Mouse (Mus musculus) MEL (cell line): Measurements from ENCODE around the gene Ttll1. TPM values are rescaled to one million over a fixed set of nuclear protein-coding genes. Genes with fewer than 3 reads are reported as not detected.

Source experiments
- DNase-seq: peaks from one replicate; pipeline ENCODE4 v3.0.0; 2011; ENCODE audit warnings: low read depth, low spot score
- H3K27ac ChIP-seq: 2 replicates; pipeline ENCODE4 v1.5.1; 2012; ENCODE audit warnings: low read depth, mild to moderate bottlenecking, control low read depth, low read length, moderate library complexity; ENCODE audit not compliant: control insufficient read depth
- H3K27me3 ChIP-seq, 2 experiments: fragments of 150-350 bp in 1 of 2; sonication (generic) in 1 of 2; 2 replicates each; pipeline ENCODE4 v1.6.1; 2012; ENCODE audit warnings: low read length in 2 of 2, mild to moderate bottlenecking in 2 of 2, improper control_type of control experiment in 1 of 2, moderate library complexity in 1 of 2; ENCODE audit not compliant: insufficient read depth in 2 of 2, control insufficient read depth in 1 of 2
- H3K36me3 ChIP-seq, 2 experiments: 2 replicates each; pipeline ENCODE4 v1.6.1; 2012 to 2014; ENCODE audit warnings: low read length in 2 of 2, improper control_type of control experiment in 1 of 2, inconsistent platforms in 1 of 2, mild to moderate bottlenecking in 1 of 2; ENCODE audit not compliant: insufficient read depth in 2 of 2, control insufficient read depth in 1 of 2
- H3K4me1 ChIP-seq, 2 experiments: fragments of 150-350 bp in 1 of 2; sonication (generic) in 1 of 2; 2 replicates each; pipeline ENCODE4 v1.6.1; 2012; ENCODE audit warnings: low read length in 2 of 2, improper control_type of control experiment in 1 of 2, mild to moderate bottlenecking in 1 of 2; ENCODE audit not compliant: insufficient read depth in 2 of 2, control insufficient read depth in 1 of 2
- H3K4me3 ChIP-seq, 2 experiments: fragments of 150-350 bp in 1 of 2; sonication (generic) in 1 of 2; 2 replicates each; pipeline ENCODE4 v1.5.1; 2012; ENCODE audit warnings: low read depth in 2 of 2, low read length in 2 of 2, mild to moderate bottlenecking in 2 of 2, moderate library complexity in 2 of 2, control low read depth in 1 of 2, improper control_type of control experiment in 1 of 2; ENCODE audit not compliant: control insufficient read depth in 1 of 2, insufficient read depth in 1 of 2
- H3K79me2 ChIP-seq: 2 replicates; pipeline ENCODE4 v1.6.1; 2012; ENCODE audit warnings: mild to moderate bottlenecking, low read length, moderate library complexity; ENCODE audit not compliant: control insufficient read depth, poor library complexity, insufficient read depth
- H3K9ac ChIP-seq: 2 replicates; pipeline ENCODE4 v1.6.1; 2012; ENCODE audit warnings: low read depth, mild to moderate bottlenecking, control low read depth, low read length, moderate library complexity; ENCODE audit not compliant: control insufficient read depth, poor library complexity, severe bottlenecking
- H3K9me3 ChIP-seq: fragments of 150-350 bp; sonication (generic); replicated peaks from 2 replicates; pipeline ENCODE4 v1.6.1; 2012; ENCODE audit warnings: mild to moderate bottlenecking, low read length, improper control_type of control experiment, moderate library complexity; ENCODE audit not compliant: insufficient read depth
- BHLHE40 ChIP-seq: IDR thresholded peaks from 2 replicates; pipeline ENCODE4 v1.6.1; 2012; ENCODE audit warnings: low read depth, mild to moderate bottlenecking, inconsistent platforms, low read length, improper control_type of control experiment, borderline replicate concordance
- CHD1 ChIP-seq: IDR thresholded peaks from 2 replicates; pipeline ENCODE4 v1.6.1; 2012; ENCODE audit warnings: low read depth, mild to moderate bottlenecking, inconsistent platforms, low read length, improper control_type of control experiment
- CHD2 ChIP-seq: IDR thresholded peaks from 2 replicates; pipeline ENCODE4 v1.6.1; 2011; ENCODE audit warnings: low read length, improper control_type of control experiment
- CTCF ChIP-seq, 3 experiments: IDR thresholded peaks in 2 of 3; conservative IDR thresholded peaks in 1 of 3; 2 replicates each; pipeline ENCODE4 v1.5.1; 2011 to 2012; ENCODE audit warnings: low read length in 3 of 3, low read depth in 2 of 3, mild to moderate bottlenecking in 2 of 3, improper control_type of control experiment in 1 of 3, inconsistent platforms in 1 of 3, mixed read lengths in 1 of 3, moderate library complexity in 1 of 3; ENCODE audit not compliant: control insufficient read depth in 1 of 3, insufficient read depth in 1 of 3, poor library complexity in 1 of 3, severe bottlenecking in 1 of 3
- E2F4 ChIP-seq: IDR thresholded peaks from 2 replicates; pipeline ENCODE4 v1.6.1; 2011; ENCODE audit warnings: low read depth, low read length, improper control_type of control experiment, borderline replicate concordance
- EP300 ChIP-seq, 2 experiments: IDR thresholded peaks; 2 replicates each; pipeline ENCODE4 v1.6.1; 2011; ENCODE audit warnings: improper control_type of control experiment in 2 of 2, low read length in 2 of 2, low read depth in 1 of 2, mild to moderate bottlenecking in 1 of 2
- ETS1 ChIP-seq: IDR thresholded peaks from 2 replicates; pipeline ENCODE4 v1.6.1; 2012; ENCODE audit warnings: low read depth, mild to moderate bottlenecking, inconsistent platforms, low read length, improper control_type of control experiment, moderate library complexity
- GATA1 ChIP-seq: IDR thresholded peaks from 2 replicates; pipeline ENCODE4 v1.6.1; 2011; ENCODE audit warnings: low read depth, low read length, improper control_type of control experiment
- HCFC1 ChIP-seq: IDR thresholded peaks from 2 replicates; pipeline ENCODE4 v1.6.1; 2012; ENCODE audit warnings: low read depth, mild to moderate bottlenecking, inconsistent platforms, low read length, improper control_type of control experiment, moderate library complexity
- JUND ChIP-seq: IDR thresholded peaks from 2 replicates; pipeline ENCODE4 v1.6.1; 2011; ENCODE audit warnings: low read depth, mild to moderate bottlenecking, improper control_type of control experiment, low read length
- KAT2A ChIP-seq: conservative IDR thresholded peaks from 2 replicates; pipeline ENCODE4 v1.6.1; 2012; ENCODE audit warnings: low read depth, low read length, improper control_type of control experiment, inconsistent platforms
- MAFK ChIP-seq: IDR thresholded peaks from 2 replicates; pipeline ENCODE4 v1.6.1; 2011; ENCODE audit warnings: low read depth, mild to moderate bottlenecking, low read length, improper control_type of control experiment, borderline replicate concordance
- MXI1 ChIP-seq: IDR thresholded peaks from 2 replicates; pipeline ENCODE4 v1.6.1; 2011; ENCODE audit warnings: mild to moderate bottlenecking, low read depth, low read length, improper control_type of control experiment
- MYB ChIP-seq: IDR thresholded peaks from 2 replicates; pipeline ENCODE4 v1.6.1; 2011; ENCODE audit warnings: mild to moderate bottlenecking, low read depth, low read length, improper control_type of control experiment
- NELFE ChIP-seq: IDR thresholded peaks from 2 replicates; pipeline ENCODE4 v1.6.1; 2011; ENCODE audit warnings: low read depth, low read length, improper control_type of control experiment
- NRF1 ChIP-seq: IDR thresholded peaks from 2 replicates; pipeline ENCODE4 v1.6.1; 2014; ENCODE audit warnings: low read depth, mild to moderate bottlenecking, inconsistent platforms, low read length, improper control_type of control experiment, moderate library complexity; ENCODE audit not compliant: poor library complexity, insufficient read depth, severe bottlenecking
- POLR2A ChIP-seq, 2 experiments: IDR thresholded peaks; 2 replicates each; pipeline ENCODE4 v1.6.1; 2011 to 2012; ENCODE audit warnings: low read length in 2 of 2, mild to moderate bottlenecking in 2 of 2, control low read depth in 1 of 2, improper control_type of control experiment in 1 of 2, low read depth in 1 of 2, moderate library complexity in 1 of 2; ENCODE audit not compliant: control insufficient read depth in 1 of 2, insufficient read depth in 1 of 2, poor library complexity in 1 of 2
- POLR2AphosphoS5 ChIP-seq: IDR thresholded peaks from 2 replicates; pipeline ENCODE4 v1.6.1; 2012; ENCODE audit warnings: low read depth, borderline replicate concordance, mild to moderate bottlenecking, inconsistent platforms, low read length, moderate library complexity, mixed read lengths
- RAD21 ChIP-seq: IDR thresholded peaks from 2 replicates; pipeline ENCODE4 v1.6.1; 2011; ENCODE audit warnings: mild to moderate bottlenecking, low read depth, low read length, improper control_type of control experiment
- RCOR1 ChIP-seq: IDR thresholded peaks from 2 replicates; pipeline ENCODE4 v1.6.1; 2012; ENCODE audit warnings: low read depth, mild to moderate bottlenecking, inconsistent platforms, low read length, improper control_type of control experiment
- SIN3A ChIP-seq: IDR thresholded peaks from 2 replicates; pipeline ENCODE4 v1.6.1; 2012; ENCODE audit warnings: low read length, improper control_type of control experiment, inconsistent platforms
- SMC3 ChIP-seq: IDR thresholded peaks from 2 replicates; pipeline ENCODE4 v1.6.1; 2011; ENCODE audit warnings: low read depth, low read length, improper control_type of control experiment
- TAL1 ChIP-seq: IDR thresholded peaks from 2 replicates; pipeline ENCODE4 v1.6.1; 2012; ENCODE audit warnings: mild to moderate bottlenecking, inconsistent platforms, low read length, moderate library complexity, mixed read lengths
- TCF12 ChIP-seq: IDR thresholded peaks from 2 replicates; pipeline ENCODE4 v1.6.1; 2014; ENCODE audit warnings: low read depth, mild to moderate bottlenecking, inconsistent platforms, low read length, improper control_type of control experiment, moderate library complexity
- UBTF ChIP-seq: IDR thresholded peaks from 2 replicates; pipeline ENCODE4 v1.6.1; 2012; ENCODE audit warnings: low read depth, mild to moderate bottlenecking, inconsistent platforms, low read length, improper control_type of control experiment, moderate library complexity, borderline replicate concordance; ENCODE audit not compliant: insufficient read depth
- USF1 ChIP-seq: IDR thresholded peaks from 2 replicates; pipeline ENCODE4 v1.6.1; 2014; ENCODE audit warnings: low read depth, mild to moderate bottlenecking, inconsistent platforms, low read length, improper control_type of control experiment, moderate library complexity
- ZKSCAN1 ChIP-seq: IDR thresholded peaks from 2 replicates; pipeline ENCODE4 v1.6.1; 2012; ENCODE audit warnings: low read depth, mild to moderate bottlenecking, inconsistent platforms, low read length, improper control_type of control experiment, moderate library complexity
- ZMIZ1 ChIP-seq: IDR thresholded peaks from 2 replicates; pipeline ENCODE4 v1.6.1; 2012; ENCODE audit warnings: low read depth, mild to moderate bottlenecking, inconsistent platforms, low read length, improper control_type of control experiment, moderate library complexity
- polyA plus RNA-seq, 2 experiments: library from polyadenylated mRNA; stranded (reverse) in 1 of 2; unstranded in 1 of 2; fragments of >175 nt in 1 of 2; fragments of >200 nt in 1 of 2; gene quantifications; 2 replicates each; pipeline versions ENCODE4 v1.2.1 to v1.2.4; 2012; ENCODE audit warnings: low replicate concordance in 2 of 2, low read depth in 1 of 2; ENCODE audit not compliant: insufficient read length in 2 of 2, insufficient read depth in 1 of 2, missing spikeins in 1 of 2
- total RNA-seq: library from RNA; depleted of rRNA; stranded (reverse); fragments of 300-350 nt; gene quantifications from 2 replicates; pipeline ENCODE4 v1.2.3, GENCODE M21; 2012

The Ttll1 gene
- total and polyA plus RNA-seq, 3 experiments: 3.4 to 14.1 TPM; not detected in 1

GRCm38 (mm10) chr15:83524333-83524729, 13.6 kb upstream of the Ttll1 start:
- peaks cover 4 to 12% of the 10 kb centered on the region in 2 experiments; a peak in 3 of 4 replicates for H3K27me3 ChIP-seq
- peaks cover 0 to 4% of the 10 kb centered on the region in 2 experiments; a peak in 1 of 4 replicates for H3K4me1 ChIP-seq
- H3K9me3 ChIP-seq: no peaks in the 10 kb centered on the region
- H3K27ac ChIP-seq: no peak overlapping the region
- TF ChIP-seq RCOR1: no peak
- TF ChIP-seq NRF1: no peak
- no peak for TF ChIP-seq CHD2
- TF ChIP-seq KAT2A: no peak
- no peak for TF ChIP-seq POLR2A (IDR thresholded peaks at IDR 0.05; ENCODE audit: control insufficient read depth in 1 of 2, insufficient read depth in 1 of 2, low read depth in 1 of 2, low read length in 2 of 2, poor library complexity in 1 of 2)
- TF ChIP-seq NELFE: no peak
- no peak for TF ChIP-seq MYB
- TF ChIP-seq SIN3A: no peak
- TF ChIP-seq JUND: no peak
- TF ChIP-seq MAFK: no peak
- no peak for TF ChIP-seq TCF12
- TF ChIP-seq UBTF: no peak
- TF ChIP-seq POLR2AphosphoS5: no peak
- TF ChIP-seq GATA1: no peak
- TF ChIP-seq MXI1: no peak
- no peak for TF ChIP-seq TAL1
- TF ChIP-seq ZKSCAN1: no peak
- TF ChIP-seq RAD21: no peak
- TF ChIP-seq USF1: no peak
- no peak overlapping the region for H3K9ac ChIP-seq
- no peak for DNase-seq
- no peaks in the 10 kb centered on the region for H3K36me3 ChIP-seq
- H3K4me3 ChIP-seq: no peak overlapping the region
- H3K79me2 ChIP-seq: peaks cover 1% of the 10 kb centered on the region; the same call in 1 of the 2 replicates

GRCm38 (mm10) chr15:83523638-83524332, 13.1 kb upstream of the Ttll1 start:
- H3K79me2 ChIP-seq: peaks cover 1% of the 10 kb centered on the region; the same call in 1 of the 2 replicates
- TF ChIP-seq NELFE: no peak
- no peak for TF ChIP-seq ZMIZ1
- no peak for TF ChIP-seq MYB
- no peak for TF ChIP-seq EP300 (IDR thresholded peaks at IDR 0.05; ENCODE audit: low read depth in 1 of 2, low read length in 2 of 2)
- no peak for TF ChIP-seq RAD21
- no peak for TF ChIP-seq CTCF (IDR thresholded peaks at IDR 0.05 in 2 of 3, conservative IDR thresholded peaks at IDR 0.05 in 1 of 3; ENCODE audit: control insufficient read depth in 1 of 3, insufficient read depth in 1 of 3, low read depth in 2 of 3, low read length in 3 of 3, poor library complexity in 1 of 3, severe bottlenecking in 1 of 3)
- TF ChIP-seq E2F4: no peak
- TF ChIP-seq BHLHE40: no peak
- no peak for TF ChIP-seq MAFK
- no peak for TF ChIP-seq USF1
- no peak for TF ChIP-seq SMC3
- no peak for TF ChIP-seq CHD1
- TF ChIP-seq CHD2: no peak
- no peak for TF ChIP-seq ETS1
- TF ChIP-seq POLR2AphosphoS5: no peak
- TF ChIP-seq HCFC1: no peak
- TF ChIP-seq TCF12: no peak
- TF ChIP-seq RCOR1: no peak
- no peak for TF ChIP-seq MXI1
- H3K4me1 ChIP-seq: peaks cover 0 to 5% of the 10 kb centered on the region in 2 experiments; a peak in 1 of 4 replicates
- DNase-seq: no peak
- H3K9me3 ChIP-seq: no peaks in the 10 kb centered on the region
- no peak overlapping the region for H3K27ac ChIP-seq
- H3K27me3 ChIP-seq: peaks cover 4 to 12% of the 10 kb centered on the region in 2 experiments; a peak in 3 of 4 replicates
- no peak overlapping the region for H3K4me3 ChIP-seq
- no peaks in the 10 kb centered on the region for H3K36me3 ChIP-seq
- no peak overlapping the region for H3K9ac ChIP-seq
